In genomic region chr6:86848580-86848914, GRCm38 (mm10) we compare ENCODE assay signal across 8 mouse cellular contexts. TPM values are rescaled to one million over a fixed set of nuclear protein-coding genes. Genes with fewer than 3 reads are reported as not detected.
A peak's percentile ranks its signal among the peaks of the same experiment; 100 is the strongest.
DNase-seq lines count a peak whose midpoint lies in the region; ATAC-seq lines count a peak whose summit lies in the region.

No protein-coding gene starts in this region.

- H3K4me2 ChIP-seq in heart, embryonic 13.5 days, result peak overlapping the region; percentile 84
- peak overlapping the region; percentile 73 for H3K4me2 ChIP-seq in hindbrain, embryonic 11.5 days (replicated peaks; ENCODE audit: low read depth, low read length)

- peak overlapping the region; percentile 95 for H3K9ac ChIP-seq in heart, embryonic 13.5 days
- peak overlapping the region; percentile 86 for H3K9ac ChIP-seq in hindbrain, embryonic 11.5 days (ENCODE audit: low read depth, low read length)

- no peaks in the 10 kb centered on the region for H3K36me3 ChIP-seq in heart, embryonic 13.5 days
- H3K36me3 ChIP-seq in hindbrain, embryonic 11.5 days (ENCODE audit: control insufficient read depth, insufficient read depth, low read length), result no peaks in the 10 kb centered on the region
- H3K36me3 ChIP-seq in midbrain, embryonic 10.5 days, result peaks cover 5% of the 10 kb centered on the region; the same call in 1 of the 2 replicates

- peak overlapping the region; percentile 72 for H3K4me3 ChIP-seq in heart, embryonic 13.5 days
- peak overlapping the region; percentile 82 for H3K4me3 ChIP-seq in hindbrain, embryonic 11.5 days (ENCODE audit: low read depth, low read length)
- H3K4me3 ChIP-seq in midbrain, embryonic 10.5 days, result peak overlapping the region; percentile 83

- peaks cover 44% of the 10 kb centered on the region for H3K4me1 ChIP-seq in heart, embryonic 13.5 days
- H3K4me1 ChIP-seq in hindbrain, embryonic 11.5 days (replicated peaks; ENCODE audit: control insufficient read depth, insufficient read depth, low read length), result 0 out of 2 replicates have a peak, but pooled peaks cover 3% of the 10 kb centered on the region
- H3K4me1 ChIP-seq in midbrain, embryonic 10.5 days, result peaks cover 36% of the 10 kb centered on the region

- H3K27me3 ChIP-seq in heart, embryonic 13.5 days (replicated peaks), result no peaks in the 10 kb centered on the region
- no peaks in the 10 kb centered on the region for H3K27me3 ChIP-seq in hindbrain, embryonic 11.5 days (ENCODE audit: control insufficient read depth, insufficient read depth, low read length)
- no peaks in the 10 kb centered on the region for H3K27me3 ChIP-seq in midbrain, embryonic 10.5 days (ENCODE audit: low read depth, poor library complexity, severe bottlenecking)

- H3K27ac ChIP-seq in heart, embryonic 13.5 days (replicated peaks), result peak overlapping the region; percentile 99
- 0 out of 2 replicates have a peak overlapping the region, but pooled peaks have one; percentile 95 for H3K27ac ChIP-seq in hindbrain, embryonic 11.5 days (ENCODE audit: low read depth, low read length)
- peak overlapping the region; percentile 97 for H3K27ac ChIP-seq in midbrain, embryonic 10.5 days (replicated peaks)

- ATAC-seq in heart, embryonic 13.5 days (ENCODE audit: extremely low read depth, insufficient number of reproducible peaks, low FRiP score, low TSS enrichment), result no peak
- ATAC-seq in hindbrain, embryonic 11.5 days (ENCODE audit: low FRiP score), result peak; percentile 59

- 2% methylated on average over 12 of the region's 12 CpGs for WGBS in heart, embryonic 13.5 days
- WGBS in hindbrain, embryonic 11.5 days, result under 1% methylated on average over 12 of the region's 12 CpGs
- under 1% methylated on average over 12 of the region's 12 CpGs for WGBS in midbrain, embryonic 10.5 days

- H3K9me3 ChIP-seq in heart, embryonic 13.5 days, result no peaks in the 10 kb centered on the region
- no peaks in the 10 kb centered on the region for H3K9me3 ChIP-seq in hindbrain, embryonic 11.5 days (ENCODE audit: control insufficient read depth, low read length)
- H3K9me3 ChIP-seq in midbrain, embryonic 10.5 days (replicated peaks), result no peaks in the 10 kb centered on the region

- no peak for DNase-seq in heart, adult 18-20 months
- peak; percentile 3 for DNase-seq in WW6 (ENCODE audit: low read depth, low spot score)
- no peak for DNase-seq in hindbrain, embryonic 11.5 days (ENCODE audit: low spot score)
- DNase-seq in midbrain, embryonic 10.5 days (ENCODE audit: low spot score), result no peak
- DNase-seq in layer of hippocampus, postnatal 36 days, result no peak
- no peak for DNase-seq in left cerebral cortex, adult 9 months (ENCODE audit: low spot score in 2 of 2)
- DNase-seq in adrenal gland, adult (ENCODE audit: inconsistent age in 2 of 2, low spot score in 1 of 2), result no peak

RNA-seq across cellular contexts. Expression of gene Aak1, which starts 0.8 kb away (rescaled TPM):
- polyA plus RNA-seq in heart, embryonic 13.5 days (2015; fragmentation: Nextera tagmentation; extraction: Ambion mirVana), result 16.1 and 18.2 TPM in 2 replicates
- 10 to 100 TPM; 81.2 to 83.4 TPM for total RNA-seq in heart, adult 18-20 months (2021)
- polyA plus RNA-seq in hindbrain, embryonic 11.5 days (2014; fragmentation: Nextera tagmentation; extraction: Ambion mirVana), result 22.0 and 33.0 TPM in 2 replicates
- 10.2 and 15.4 TPM in 2 replicates for polyA plus RNA-seq in midbrain, embryonic 10.5 days (2016; fragmentation: Nextera tagmentation; extraction: Ambion mirVana)
- 100 to 1,000 TPM; 435 to 445 TPM for total RNA-seq in layer of hippocampus, postnatal 36 days (2021)

RNA-seq across cellular contexts. Expression of gene Anxa4, which starts 55.2 kb away (rescaled TPM):
- 20.1 and 24.2 TPM in 2 replicates for polyA plus RNA-seq in heart, embryonic 13.5 days (2015; fragmentation: Nextera tagmentation; extraction: Ambion mirVana)
- total RNA-seq in heart, adult 18-20 months (2021), result 10 to 100 TPM; 34.8 to 37.3 TPM
- 8.2 and 11.7 TPM in 2 replicates for polyA plus RNA-seq in hindbrain, embryonic 11.5 days (2014; fragmentation: Nextera tagmentation; extraction: Ambion mirVana)
- 4.5 and 5.2 TPM in 2 replicates for polyA plus RNA-seq in midbrain, embryonic 10.5 days (2016; fragmentation: Nextera tagmentation; extraction: Ambion mirVana)
- total RNA-seq in layer of hippocampus, postnatal 36 days (2021), result 1 to 10 TPM; 4.8 to 6.0 TPM
